Mouse (Mus musculus) gastrocnemius, postnatal 4 days (tissue): ENCODE measurements around the gene Tut7. TPM values are rescaled to one million over a fixed set of nuclear protein-coding genes. Genes with fewer than 3 reads are reported as not detected.
"Not testable (repeated sequence)": the region's sequence is repeated elsewhere in the genome, so short reads cannot be mapped to it uniquely, and the experiment has no call there.

ENCODE experiments used
- DNase-seq, 2 experiments: peaks; one replicate each; pipeline ENCODE4 v3.0.0; 2021 to 2022; ENCODE audit warnings: low spot score in 2 of 2, mixed read lengths in 2 of 2
- total RNA-seq, 2 experiments: library from RNA; stranded (reverse); gene quantifications; 2 replicates each; pipeline ENCODE4 v1.2.3; 2021

Gene Tut7
- total RNA-seq, 2 experiments from 2014 or later = 53.7 to 65.8 TPM

DNA sequence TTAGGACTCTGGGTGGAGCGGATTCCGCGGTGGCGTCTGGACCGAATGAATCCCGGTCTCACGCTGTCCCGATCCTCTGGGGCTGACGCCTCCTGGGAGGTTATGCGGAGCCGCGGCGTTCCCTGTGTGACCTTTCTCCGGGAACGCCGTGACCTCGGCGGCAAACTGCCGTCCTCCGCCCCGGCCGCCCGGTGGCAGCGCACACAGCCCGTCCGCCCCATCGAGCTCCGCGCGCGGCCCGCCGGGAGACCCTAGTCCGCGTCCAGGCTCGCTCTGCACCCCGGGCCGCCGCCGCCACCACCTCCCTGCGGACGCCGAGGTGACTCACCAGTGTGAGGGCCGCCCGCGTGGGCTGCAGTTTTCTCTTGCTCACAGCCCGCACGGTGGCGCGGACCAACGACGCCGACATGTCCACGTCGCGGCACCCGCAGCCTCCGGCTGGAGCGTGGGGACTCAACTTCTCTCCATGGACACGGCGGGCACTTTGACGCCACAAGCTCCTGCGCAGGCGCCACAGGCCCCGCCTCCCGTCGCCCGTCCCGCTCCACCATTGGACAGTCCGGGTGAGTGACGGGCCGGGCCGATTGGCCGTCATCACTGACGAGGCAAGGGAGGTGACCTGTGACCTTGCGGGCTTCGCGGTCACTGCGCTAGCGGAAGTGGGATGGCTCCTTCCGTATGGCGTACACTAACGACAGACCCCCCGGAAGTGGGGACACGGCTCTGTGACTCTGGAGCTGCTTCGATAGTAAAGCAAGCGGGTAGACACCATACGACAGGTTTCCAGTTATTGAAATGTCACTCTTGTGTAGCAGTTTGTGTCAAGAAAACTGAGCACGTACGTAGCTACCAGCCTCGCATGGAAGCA is 53.4 kb downstream of the Tut7 start, which contains the start of gene Isca1:
Isca1 (minus strand) TSS at position 515 of the 868 bp plus-strand sequence.
- peak; percentile 98 to 99 for DNase-seq

DNA sequence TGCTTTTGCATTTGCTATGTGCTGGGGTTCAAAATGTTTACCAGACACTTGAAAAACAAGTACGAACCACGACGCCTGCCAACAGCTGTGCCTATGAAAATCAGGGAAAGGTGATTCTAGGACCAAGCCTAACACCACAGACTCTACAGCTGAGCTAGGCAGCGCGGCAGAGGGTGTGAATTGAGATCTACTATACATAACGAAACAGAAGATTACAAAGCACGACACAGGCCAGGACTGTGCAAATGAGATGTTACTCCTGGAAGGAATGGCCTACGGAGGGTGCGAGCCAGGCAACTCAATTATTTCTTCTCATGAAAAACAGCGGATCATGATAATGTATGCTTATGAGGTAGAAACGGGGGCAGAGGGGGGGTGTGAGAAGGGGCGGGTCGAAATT is 54.4 kb downstream of the Tut7 start:
- no peak for DNase-seq

DNA sequence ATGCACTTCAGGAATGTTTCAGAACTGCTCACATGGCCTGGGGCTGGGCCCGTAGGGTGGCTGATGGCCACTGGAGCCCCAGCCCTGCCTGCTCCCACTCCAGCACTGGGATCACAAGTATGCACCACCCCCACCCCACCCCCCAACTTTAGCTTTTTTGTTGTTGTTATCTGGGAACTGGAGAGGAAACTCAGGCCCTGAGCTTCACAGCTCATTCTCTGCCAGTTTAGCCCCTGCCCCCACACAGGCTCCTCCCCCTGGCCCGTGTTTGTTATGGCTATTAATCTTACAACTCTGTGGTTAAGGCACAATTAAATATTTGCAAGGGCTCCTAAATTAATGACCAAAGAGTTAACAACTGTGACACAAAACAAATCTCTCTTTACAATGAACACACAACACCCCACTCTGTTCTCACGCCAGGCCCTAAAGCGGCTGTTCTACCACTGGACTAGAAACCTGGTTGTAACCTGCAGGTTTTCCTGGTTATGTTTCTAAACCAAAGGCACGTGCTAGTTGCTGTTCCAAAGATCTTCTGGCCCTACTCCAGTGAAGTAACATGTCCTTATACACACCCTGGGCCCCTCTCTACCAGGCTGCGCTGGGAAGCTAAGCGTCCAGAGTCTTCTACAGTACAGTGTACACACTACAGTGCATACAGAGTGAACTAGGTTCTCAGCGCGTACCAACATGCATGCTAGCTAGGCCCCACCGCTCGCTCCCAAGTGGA is 56.0 kb downstream of the Tut7 start:
- DNase-seq = no peak

DNA sequence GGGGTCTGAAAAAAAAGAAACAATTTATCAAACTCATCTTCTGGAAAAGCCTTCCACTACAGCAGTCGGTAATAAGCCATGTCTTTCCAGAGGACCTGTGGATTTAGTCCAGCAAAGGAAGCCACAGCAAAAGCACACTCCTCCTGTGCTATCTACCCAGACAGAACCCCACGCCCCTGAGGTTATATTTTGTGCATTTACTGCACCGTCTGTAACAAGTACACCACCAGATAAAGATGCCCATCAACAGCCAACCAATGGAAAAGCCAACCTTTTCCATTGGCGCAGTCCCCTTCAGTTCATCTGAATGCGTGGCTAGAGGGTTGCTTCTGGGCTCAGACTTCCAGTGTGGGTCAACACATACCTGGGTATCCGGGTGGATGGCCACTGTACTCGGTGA is 60.2 kb downstream of the Tut7 start:
- no peak for DNase-seq

DNA sequence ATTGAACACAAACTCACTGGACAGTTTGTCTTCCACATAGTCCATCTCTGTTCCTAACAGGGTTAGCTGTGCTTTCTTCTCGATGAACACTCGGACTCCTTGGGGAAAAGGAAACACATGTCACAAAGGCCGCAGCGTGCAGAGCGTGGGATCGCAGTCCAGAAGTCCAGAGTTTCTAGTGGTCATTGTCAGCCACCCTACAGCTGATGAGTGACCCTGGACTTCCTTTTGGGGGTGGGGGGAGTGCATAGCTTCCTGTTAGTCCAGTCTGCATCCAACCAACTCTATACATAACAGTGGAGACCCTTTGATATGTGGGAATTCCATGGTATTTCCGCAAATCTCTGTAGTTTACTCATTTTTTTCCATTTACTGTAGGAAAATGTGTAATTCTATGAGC is 66.0 kb downstream of the Tut7 start:
- DNase-seq = no peak

DNA sequence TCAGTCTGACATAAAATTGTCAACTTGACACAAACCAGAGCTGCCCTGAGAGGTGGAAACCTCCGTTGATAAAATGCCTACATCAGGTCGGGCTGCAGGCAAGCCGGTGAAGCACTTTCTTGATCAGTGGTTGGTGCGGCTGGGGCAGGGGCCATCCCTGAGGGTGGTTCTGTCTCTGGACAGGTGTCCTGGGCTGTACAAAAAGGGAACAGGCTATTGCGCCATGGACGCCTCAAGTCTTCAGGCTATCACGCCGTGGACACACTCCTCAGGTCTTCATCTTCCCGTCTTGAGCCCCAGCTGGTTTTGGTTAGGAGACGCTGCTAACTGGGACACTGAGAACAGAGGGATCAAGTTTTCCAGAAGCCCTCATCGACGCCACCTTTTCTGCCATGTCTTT is 72.6 kb downstream of the Tut7 start:
- no peak for DNase-seq

DNA sequence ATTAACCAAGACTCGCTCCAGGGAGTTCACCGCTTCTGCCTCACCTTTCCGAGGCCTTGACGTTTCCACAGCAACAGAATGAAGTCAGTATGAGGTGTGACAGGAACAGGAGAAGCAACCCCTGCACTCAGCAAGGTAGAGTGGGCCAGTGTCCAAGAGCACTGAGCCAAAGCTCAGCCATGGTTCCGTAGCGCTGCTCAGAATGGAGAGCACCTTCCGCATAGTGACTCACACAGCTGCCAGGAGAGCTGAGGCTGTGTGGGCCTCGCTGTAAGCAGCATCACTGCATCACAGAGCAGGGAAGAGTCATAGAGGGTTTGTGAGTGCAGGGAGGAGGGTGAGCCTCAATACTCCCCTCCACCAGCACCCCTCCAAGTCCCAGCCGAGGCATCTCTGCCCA is 76.2 kb downstream of the Tut7 start, which contains the start of gene 1700014D04Rik:
1700014D04Rik (minus strand) TSS at position 42 of the 400 bp plus-strand sequence.
- DNase-seq = no peak

DNA sequence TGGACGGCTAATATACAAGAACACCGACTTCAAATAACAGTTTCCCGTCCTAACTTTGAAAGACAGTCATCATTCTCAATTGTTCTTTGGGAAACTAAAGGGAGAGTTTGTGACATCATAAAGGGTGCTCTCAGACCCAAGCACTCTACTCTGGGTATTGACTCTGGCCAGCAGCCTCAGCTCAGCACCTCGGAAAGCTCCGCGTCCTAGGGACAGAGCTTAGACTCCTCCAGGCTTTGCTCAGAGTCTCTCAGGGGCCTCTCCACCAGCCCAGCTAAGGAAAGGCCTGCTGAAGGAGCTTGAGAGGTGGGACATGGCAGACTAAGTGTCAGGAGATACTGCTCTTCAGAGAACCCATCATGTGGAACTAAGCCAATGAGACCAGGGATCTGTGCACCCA is 76.8 kb downstream of the Tut7 start:
- no peak for DNase-seq

DNA sequence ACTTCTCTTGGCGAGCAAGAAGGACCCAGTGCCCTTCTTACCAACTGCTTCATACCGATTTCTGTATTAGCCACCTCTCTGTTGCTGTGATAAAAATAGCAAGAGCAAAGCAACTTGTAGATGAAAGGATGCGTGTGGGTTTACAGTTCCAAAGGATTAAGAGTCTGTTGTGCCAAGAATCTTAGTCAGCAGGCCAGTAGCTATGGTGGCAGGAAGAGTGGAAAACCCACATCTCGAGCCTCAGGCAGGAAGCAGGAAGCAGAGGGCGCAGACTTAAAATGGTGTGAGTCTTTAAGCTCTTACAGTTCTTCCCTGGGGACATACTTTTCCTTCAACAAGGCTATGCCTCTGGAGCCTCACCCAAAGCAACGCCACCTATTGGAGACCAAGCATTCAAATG is 77.5 kb downstream of the Tut7 start:
- DNase-seq = no peak

DNA sequence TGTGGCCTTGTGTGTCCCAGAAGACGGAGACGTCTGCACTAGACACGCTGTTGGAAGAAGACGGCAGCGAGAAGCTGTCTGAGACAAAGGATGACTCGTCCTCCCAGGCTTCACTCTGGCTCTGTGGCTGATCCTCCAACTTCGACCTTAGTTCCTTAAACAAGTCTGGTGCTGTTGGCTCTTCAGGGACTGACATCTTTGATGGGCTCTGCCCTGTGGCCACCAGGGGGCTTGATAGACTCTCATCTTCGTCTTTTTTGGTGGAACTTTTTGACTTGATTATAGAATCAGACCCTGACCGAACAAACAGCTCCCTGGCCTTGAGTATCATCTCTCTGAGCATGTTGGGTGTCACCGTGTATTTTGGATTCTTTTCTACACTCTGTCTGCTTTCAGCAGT is 81.2 kb downstream of the Tut7 start:
- no peak for DNase-seq

DNA sequence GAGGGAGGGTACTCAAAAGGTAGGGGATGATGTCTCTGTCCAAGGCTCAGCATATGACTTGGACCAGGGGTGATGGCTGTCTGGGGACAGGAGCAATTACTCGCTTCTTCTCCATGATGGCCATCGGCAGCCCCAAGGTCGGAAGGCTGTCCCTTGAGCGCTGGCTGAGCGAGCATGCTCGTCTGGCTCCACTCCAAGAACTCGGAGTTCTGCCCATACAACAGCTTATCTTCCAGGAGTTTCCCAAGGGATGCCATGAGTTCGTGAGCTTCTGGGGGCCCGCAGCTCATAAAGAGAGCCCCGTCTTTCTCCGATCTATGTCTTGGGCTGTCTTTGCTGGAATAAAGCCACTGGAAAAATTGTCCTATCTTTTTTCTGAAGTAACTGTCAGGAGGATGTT is 81.9 kb downstream of the Tut7 start:
- no peak for DNase-seq

DNA sequence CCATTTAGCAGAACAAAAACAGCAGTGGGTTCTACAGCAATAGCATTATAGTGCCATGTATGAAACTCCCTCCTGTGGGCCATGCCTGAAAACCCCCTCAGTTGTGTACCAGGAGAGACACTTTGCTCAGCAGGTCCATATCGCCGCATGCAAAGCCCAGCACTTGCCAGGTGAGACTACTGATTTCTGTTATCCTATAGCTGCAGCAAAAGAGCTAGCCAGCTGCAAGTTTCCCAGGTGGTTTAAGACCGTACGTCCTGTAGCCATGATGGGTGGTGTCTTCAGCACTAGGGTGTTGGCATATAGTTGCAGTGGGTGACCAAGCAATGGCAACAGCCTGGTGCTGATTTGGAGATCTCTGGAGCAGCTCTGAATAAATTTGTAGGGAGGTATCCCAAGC is 83.5 kb downstream of the Tut7 start:
- no peak for DNase-seq

DNA sequence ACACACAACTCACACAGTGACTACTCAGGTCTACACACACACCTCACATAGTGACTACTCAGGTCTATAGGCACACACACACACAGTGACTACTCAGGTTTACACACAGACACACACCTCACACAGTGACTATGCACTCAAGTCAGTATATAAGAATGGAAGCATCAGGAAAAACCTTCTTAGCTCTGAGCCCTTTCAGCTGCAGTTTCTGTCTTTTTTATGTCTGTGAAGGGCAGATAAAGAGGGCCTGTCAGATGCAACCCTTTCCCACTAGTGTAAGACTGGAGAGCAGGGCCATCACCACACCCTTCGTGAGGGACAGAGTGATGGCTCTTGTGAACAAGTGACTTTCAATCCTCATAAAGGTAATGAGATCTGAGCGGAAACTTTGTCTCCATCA is 84.5 kb downstream of the Tut7 start:
- no peak for DNase-seq

DNA sequence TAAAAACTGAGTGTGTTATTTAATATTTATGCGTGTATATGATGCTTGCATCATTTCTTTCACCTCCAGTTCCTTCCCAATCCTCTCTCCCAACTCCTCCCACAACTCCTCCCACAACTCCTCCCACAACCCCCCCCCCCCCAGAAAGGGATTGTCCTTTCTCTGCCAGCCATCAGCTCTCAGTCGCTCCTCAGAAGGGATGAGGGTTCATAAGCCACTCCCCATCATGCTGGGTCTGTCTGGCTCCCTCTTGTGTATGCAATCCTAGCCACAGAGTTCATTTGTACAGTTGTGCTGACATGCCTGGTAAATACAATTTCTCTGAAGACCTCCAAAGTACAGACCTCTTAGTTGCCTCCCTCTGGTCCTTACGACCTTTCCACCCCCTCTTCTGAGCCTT is 87.8 kb downstream of the Tut7 start:
- DNase-seq = no peak

DNA sequence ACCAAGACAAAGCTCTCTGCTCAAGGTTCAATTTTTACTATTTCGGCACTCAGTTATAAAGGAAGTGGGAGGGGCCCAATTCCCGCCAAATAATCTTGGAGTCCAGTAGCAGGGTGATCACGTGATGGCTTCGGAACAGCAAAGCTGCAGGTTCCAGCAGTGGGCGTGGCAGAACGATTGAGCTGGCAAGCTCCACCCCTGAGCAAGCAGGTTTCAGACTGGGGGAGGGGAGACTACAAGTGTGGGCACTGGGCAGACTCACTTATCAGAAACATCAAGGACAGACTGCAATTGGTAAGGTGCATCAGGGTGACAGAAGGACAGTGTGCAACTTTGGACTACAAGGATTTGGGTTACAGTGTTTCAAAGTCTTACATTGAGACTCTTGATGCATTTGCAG is 88.6 kb downstream of the Tut7 start:
- not testable (repeated sequence) for DNase-seq

DNA sequence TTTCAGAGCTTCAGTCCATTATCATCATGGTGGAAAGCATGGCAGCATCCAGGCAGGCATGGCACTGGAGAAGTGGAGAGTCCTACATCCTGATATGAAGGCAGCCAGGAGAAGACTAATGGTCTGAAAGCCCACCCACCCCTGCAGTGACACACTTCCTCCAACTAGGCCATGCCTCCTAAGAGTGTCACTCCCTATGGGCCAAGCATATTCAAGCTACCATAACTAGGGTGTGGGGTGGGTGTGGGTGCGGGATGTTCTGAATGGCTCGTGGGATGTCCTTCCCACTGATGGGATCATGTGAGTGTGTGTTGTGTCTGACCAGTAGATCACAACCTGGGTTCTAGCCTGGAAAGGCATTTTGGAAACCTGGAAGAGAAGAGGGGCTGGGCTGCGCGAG is 89.0 kb downstream of the Tut7 start:
- no peak for DNase-seq

DNA sequence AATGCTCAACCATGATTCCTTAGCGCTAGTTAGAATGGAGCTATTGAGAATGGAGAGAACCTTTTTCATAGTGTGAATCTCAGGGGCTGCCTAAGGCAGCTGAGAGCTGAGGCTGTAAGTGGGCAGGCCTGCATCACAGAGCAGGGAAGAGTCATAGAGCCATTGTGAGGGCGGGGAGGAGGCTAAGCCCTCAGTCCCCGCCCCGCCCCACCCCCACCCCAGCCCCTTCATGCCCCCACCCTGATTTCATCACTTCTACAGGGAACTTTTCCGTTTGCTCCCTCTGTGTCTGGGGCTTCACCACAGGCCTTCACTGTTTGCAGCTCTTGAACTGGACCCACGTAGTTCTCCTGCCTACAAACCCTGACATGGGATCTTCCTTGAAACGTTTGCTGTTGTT is 91.3 kb downstream of the Tut7 start, which contains the start of gene Spata31d1d:
Spata31d1d (minus strand) TSS at position 101 of the 400 bp plus-strand sequence.
- DNase-seq = no peak

DNA sequence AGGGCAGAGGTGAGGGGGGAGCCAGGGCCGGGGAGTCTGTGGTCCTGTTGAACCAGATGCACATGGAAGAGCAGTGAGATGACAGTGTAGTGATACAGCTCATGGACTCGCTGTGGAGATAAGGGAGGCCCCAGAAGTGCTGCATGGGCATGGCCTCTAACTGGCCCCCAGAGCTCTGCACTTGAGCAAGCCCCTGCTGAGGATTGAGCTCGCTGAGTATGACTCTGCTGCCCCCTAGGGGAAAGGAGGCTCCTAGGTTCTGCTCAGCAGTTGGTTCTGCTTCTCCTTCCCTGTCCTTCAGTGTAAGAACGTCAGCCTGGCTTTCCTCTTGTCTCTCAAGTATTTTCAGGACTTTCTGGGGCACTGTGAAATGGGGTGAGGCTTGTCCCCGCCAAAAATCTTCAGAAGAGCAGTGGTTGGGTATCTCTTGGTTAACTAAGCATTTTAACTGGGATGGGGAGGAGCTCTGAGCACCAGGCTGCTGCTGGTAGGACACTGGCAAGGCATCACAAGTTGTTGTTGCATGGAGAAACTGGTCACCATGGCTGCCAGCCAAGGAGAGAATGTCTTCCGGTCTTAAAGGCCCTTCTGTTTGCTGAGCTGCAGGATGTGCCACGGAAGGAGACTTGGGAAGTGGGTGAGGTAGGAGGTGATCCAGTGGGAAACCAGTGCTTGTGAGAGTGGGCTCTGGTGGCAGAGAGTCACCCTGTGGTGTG is 94.4 kb downstream of the Tut7 start:
- DNase-seq = peak; percentile 61 to 81

DNA sequence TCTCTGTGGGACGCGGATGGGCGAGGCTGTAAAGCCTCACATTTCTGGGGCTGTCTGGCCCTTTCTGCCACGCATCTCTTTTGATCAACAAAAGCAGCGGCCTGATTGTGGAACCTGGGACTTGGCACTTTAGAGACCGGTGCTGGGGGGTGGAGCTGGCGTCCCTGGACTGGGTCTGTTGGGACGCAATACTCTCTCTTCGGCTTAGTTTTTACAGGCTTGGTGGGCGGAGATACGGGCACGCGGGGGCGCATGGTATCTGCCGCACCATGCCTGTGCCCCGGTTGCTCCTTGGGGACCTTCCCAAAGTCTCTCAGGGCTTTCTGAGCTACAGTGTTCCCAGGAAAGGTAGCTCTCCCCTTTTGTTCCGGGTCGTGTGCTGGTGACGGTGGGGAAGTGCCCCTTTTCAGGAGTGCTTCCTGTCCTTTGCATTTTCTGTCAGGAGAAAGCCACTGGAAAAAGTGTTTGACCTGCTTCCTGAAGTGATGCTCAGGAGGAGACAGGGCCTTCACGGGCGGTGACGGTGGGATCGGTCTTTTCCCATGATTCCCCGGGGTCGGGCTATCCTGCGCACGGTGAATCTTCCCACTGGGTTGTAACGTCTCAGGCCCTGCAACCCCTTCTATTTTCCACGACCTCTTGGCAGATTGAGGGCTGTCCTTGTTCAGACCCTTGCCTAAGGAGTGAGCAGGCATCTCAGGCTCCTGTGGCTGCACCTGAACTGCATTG is 96.6 kb downstream of the Tut7 start:
- DNase-seq = no peak

DNA sequence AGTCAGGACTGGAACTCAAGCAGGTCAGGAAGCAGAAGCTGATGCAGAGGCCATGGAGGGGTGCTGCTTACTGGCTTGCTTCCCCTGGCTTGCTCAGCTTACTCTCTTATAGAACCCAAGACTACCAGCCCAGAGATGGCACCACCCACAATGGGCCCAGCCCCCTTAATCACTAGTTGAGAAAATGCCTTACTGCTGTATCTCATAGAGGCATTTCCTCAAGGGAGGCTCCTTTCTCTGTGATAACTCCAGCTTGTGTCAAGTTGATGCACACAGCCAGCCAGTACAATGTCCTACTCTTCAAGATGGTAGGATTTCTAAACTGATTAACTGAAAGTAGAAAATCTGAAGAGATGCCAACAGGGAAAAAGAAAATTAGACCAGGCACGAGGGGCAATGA is 100.9 kb downstream of the Tut7 start:
- DNase-seq = not testable (repeated sequence)
